Mouse (Mus musculus) liver, postnatal 0 days (tissue): Measurements from ENCODE around the gene Nolc1. TPM values are rescaled to one million over a fixed set of nuclear protein-coding genes. Genes with fewer than 3 reads are reported as not detected.

ENCODE experiments used
- ATAC-seq: fragments of 200-750 bp; cut with Nextera tagmentation; 2 replicates; pipeline ENCODE4 v1.8.0; 2017; ENCODE audit warnings: mild to moderate bottlenecking, moderate library complexity
- DNase-seq: peaks from one replicate; pipeline ENCODE4 v3.0.0-alpha.2; 2016
- H3K27ac ChIP-seq: fragments of 300-500 bp; sonication (generic); 2 replicates; pipeline ENCODE4 v1.5.1; 2014; ENCODE audit warnings: antibody characterized with exemption, moderate library complexity, mild to moderate bottlenecking, low read depth
- H3K27me3 ChIP-seq: fragments of 300-500 bp; sonication (generic); 2 replicates; pipeline ENCODE4 v1.6.1; 2014; ENCODE audit warnings: low read length, control low read depth, mixed read lengths; ENCODE audit not compliant: insufficient read depth
- H3K36me3 ChIP-seq: fragments of 300-500 bp; sonication (generic); replicated peaks from 2 replicates; pipeline ENCODE4 v1.6.1; 2014; ENCODE audit warnings: mild to moderate bottlenecking, control low read depth, low read length, moderate library complexity, mixed read lengths; ENCODE audit not compliant: insufficient read depth
- H3K4me1 ChIP-seq: fragments of 300-500 bp; sonication (generic); 2 replicates; pipeline ENCODE4 v1.6.1; 2014; ENCODE audit warnings: antibody characterized with exemption, mild to moderate bottlenecking, control low read depth; ENCODE audit not compliant: insufficient read depth
- H3K4me2 ChIP-seq: fragments of 300-500 bp; sonication (generic); 2 replicates; pipeline ENCODE4 v1.6.1; 2014; ENCODE audit warnings: low read depth, mild to moderate bottlenecking, low read length, moderate library complexity, mixed read lengths
- H3K4me3 ChIP-seq: fragments of 300-500 bp; sonication (generic); 2 replicates; pipeline ENCODE4 v1.5.1; 2014; ENCODE audit warnings: low read depth, low read length
- H3K9ac ChIP-seq: fragments of 300-500 bp; sonication (generic); replicated peaks from 2 replicates; pipeline ENCODE4 v1.6.1; 2014; ENCODE audit warnings: mild to moderate bottlenecking, moderate library complexity
- H3K9me3 ChIP-seq: fragments of 300-500 bp; sonication (generic); 2 replicates; pipeline ENCODE4 v1.6.1; 2016; ENCODE audit warnings: mild to moderate bottlenecking, control low read depth, low read length, mixed read lengths
- CTCF ChIP-seq: sonication (generic); IDR thresholded peaks from 2 replicates; pipeline ENCODE4 v1.5.1; 2016; ENCODE audit warnings: antibody characterized with exemption, low read depth
- EP300 ChIP-seq: IDR thresholded peaks from 2 replicates; pipeline ENCODE4 v1.6.1; 2016; ENCODE audit warnings: antibody characterized with exemption, low read depth, mild to moderate bottlenecking
- WGBS: fragments of 180-500 bp; shearing (Covaris S2); extraction: QIAGEN DNeasy Blood & Tissue Kit; methylation state at CpG from one replicate; pipeline ENCODE4 v1.1.7; 2014; ENCODE audit not compliant: insufficient replicate concordance; 5-methylcytosine and 5-hydroxymethylcytosine counted together
- polyA plus RNA-seq: library from polyadenylated mRNA; unstranded; fragments of >200 nt; fragmentation: Nextera tagmentation; extraction: Ambion mirVana; gene quantifications from 2 replicates; pipeline ENCODE4 v1.2.1, GENCODE M21; 2015

Gene Nolc1
- polyA plus RNA-seq, 1 experiment from 2014 or later, result 26.9 TPM

GRCm38 (mm10) chr19:46045696-46046311, 29.9 kb upstream of the Nolc1 start:
- peak; percentile 14; the same call in 1 of the 2 replicates for ATAC-seq

GRCm38 (mm10) chr19:46046621-46047025, 29.0 kb upstream of the Nolc1 start:
- Histone ChIP-seq H3K9me3 (no peaks in the 10 kb centered on the region), H3K27me3 (no peaks in the 10 kb centered on the region), H3K4me1 (peaks cover 42% of the 10 kb centered on the region), H3K36me3 (no peaks in the 10 kb centered on the region), H3K4me2 (0 out of 2 replicates have a peak overlapping the region, but pooled peaks have one; percentile 95), H3K9ac (no peak overlapping the region), H3K4me3 (no peak overlapping the region), H3K27ac (peak overlapping the region; percentile 95; the same call in 1 of the 2 replicates)
- ATAC-seq, result no peak
- 11% methylated on average over 10 of the region's 10 CpGs for WGBS
- DNase-seq, result no peak
- TF ChIP-seq EP300 (no peak), CTCF (peak; percentile 14; the same call in 1 of the 2 replicates)

More at GRCm38 (mm10) chr19:46045696-46046311, 29.9 kb upstream of the Nolc1 start:
- Histone ChIP-seq H3K9ac (peak overlapping the region; percentile 92), H3K36me3 (no peaks in the 10 kb centered on the region), H3K27me3 (no peaks in the 10 kb centered on the region), H3K4me3 (peak overlapping the region; percentile 81), H3K4me1 (peaks cover 50% of the 10 kb centered on the region), H3K4me2 (peak overlapping the region; percentile 95), H3K27ac (peak overlapping the region; percentile 95), H3K9me3 (no peaks in the 10 kb centered on the region)
- TF ChIP-seq EP300 (no peak), CTCF (no peak)
- 2% methylated on average over 7 of the region's 7 CpGs for WGBS
- DNase-seq, result peak; percentile 57

GRCm38 (mm10) chr19:46047426-46047825, 28.2 kb upstream of the Nolc1 start:
- WGBS, result 62% methylated on average over 2 of the region's 2 CpGs
- ATAC-seq, result no peak

GRCm38 (mm10) chr19:46049129-46049528, 26.5 kb upstream of the Nolc1 start:
- no peak overlapping the region for H3K4me3 ChIP-seq
- ATAC-seq (no peak), DNase-seq (no peak)
- no peak for TF ChIP-seq CTCF
- TF ChIP-seq EP300, result no peak
- H3K9me3 ChIP-seq, result no peaks in the 10 kb centered on the region
- no peak overlapping the region for H3K9ac ChIP-seq
- H3K4me1 ChIP-seq, result peaks cover 17% of the 10 kb centered on the region
- no peak overlapping the region for H3K4me2 ChIP-seq
- H3K36me3 ChIP-seq, result no peaks in the 10 kb centered on the region
- H3K27me3 ChIP-seq, result no peaks in the 10 kb centered on the region
- 85% methylated on average over 4 of the region's 4 CpGs for WGBS
- H3K27ac ChIP-seq, result no peak overlapping the region

More at GRCm38 (mm10) chr19:46047426-46047825, 28.2 kb upstream of the Nolc1 start:
- Histone ChIP-seq H3K36me3 (no peaks in the 10 kb centered on the region), H3K4me2 (no peak overlapping the region), H3K27me3 (no peaks in the 10 kb centered on the region), H3K27ac (no peak overlapping the region), H3K9ac (no peak overlapping the region), H3K9me3 (no peaks in the 10 kb centered on the region), H3K4me3 (no peak overlapping the region), H3K4me1 (peaks cover 34% of the 10 kb centered on the region)
- DNase-seq, result no peak
- TF ChIP-seq EP300 (no peak), CTCF (no peak)

- Histone ChIP-seq H3K4me1 (peaks cover 14% of the 10 kb centered on the region), H3K27ac (peak overlapping the region; percentile 48), H3K27me3 (no peaks in the 10 kb centered on the region), H3K9ac (no peak overlapping the region), H3K36me3 (no peaks in the 10 kb centered on the region), H3K9me3 (no peaks in the 10 kb centered on the region), H3K4me3 (no peak overlapping the region), H3K4me2 (no peak overlapping the region)
- TF ChIP-seq CTCF, result no peak
- no peak for TF ChIP-seq EP300
- DNase-seq (no peak), ATAC-seq (no peak)
- 54% methylated on average over 2 of the region's 2 CpGs for WGBS
Measured at GRCm38 (mm10) chr19:46050462-46050861, 25.2 kb upstream of the Nolc1 start.

GRCm38 (mm10) chr19:46055752-46056387, 19.8 kb upstream of the Nolc1 start:
- Histone ChIP-seq H3K27me3 (no peaks in the 10 kb centered on the region), H3K36me3 (no peaks in the 10 kb centered on the region), H3K27ac (no peak overlapping the region), H3K4me1 (peaks cover 29% of the 10 kb centered on the region), H3K4me2 (peak overlapping the region; percentile 95), H3K9me3 (no peaks in the 10 kb centered on the region), H3K4me3 (peak overlapping the region; percentile 68), H3K9ac (peak overlapping the region; percentile 82)
- ATAC-seq (peak; percentile 77), DNase-seq (no peak)
- TF ChIP-seq EP300 (peak; percentile 54; the same call in 1 of the 2 replicates), CTCF (peak; percentile 79)
- WGBS, result 3% methylated on average over 11 of the region's 11 CpGs
